In the genomic region with DNA sequence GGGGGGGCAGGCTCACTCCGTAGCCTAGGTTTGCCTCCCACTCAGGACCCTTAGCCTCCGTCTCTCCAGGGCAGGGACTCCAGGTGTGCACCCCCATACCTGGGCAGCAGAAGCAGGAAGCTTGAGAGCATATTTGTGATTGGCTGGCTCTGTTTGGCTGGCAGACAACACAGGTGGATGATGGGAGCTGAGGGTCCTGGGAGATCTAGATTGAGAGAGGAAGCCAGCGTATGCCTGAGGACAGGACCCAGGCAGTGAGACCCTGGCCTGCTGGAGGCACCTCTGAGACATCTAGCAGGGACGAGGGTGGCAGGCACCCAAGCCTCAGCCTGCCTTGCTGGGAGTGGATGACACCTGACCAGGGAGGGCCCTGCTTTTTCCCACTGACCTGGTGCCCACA, we compare ENCODE assay signal across 8 mouse cellular contexts.
DNase-seq lines count a peak whose midpoint lies in the region; ATAC-seq and TF ChIP-seq lines count a peak whose summit lies in the region.

No protein-coding gene starts in this region.

- TF ChIP-seq CTCF in spleen, adult 2 months (IDR thresholded peaks at IDR 0.05; ENCODE audit: extremely low read depth, insufficient read depth, insufficient read length, insufficient replicate concordance): no peak

- H3K4me1 ChIP-seq in spleen, adult 2 months (ENCODE audit: control insufficient read depth, insufficient read depth, insufficient read length): peaks cover 22% of the 10 kb centered on the region
- H3K4me1 ChIP-seq in forebrain, embryonic 12.5 days: peaks cover 40% of the 10 kb centered on the region
- peaks cover 63% of the 10 kb centered on the region for H3K4me1 ChIP-seq in limb, embryonic 14.5 days (ENCODE audit: control insufficient read depth, insufficient read depth, low read length)
- H3K4me1 ChIP-seq in stomach, embryonic 16.5 days (ENCODE audit: control insufficient read depth, insufficient read depth, low read length): peaks cover 57% of the 10 kb centered on the region

- no peaks in the 10 kb centered on the region for H3K36me3 ChIP-seq in spleen, adult 2 months (ENCODE audit: control insufficient read depth, insufficient read depth, low read length)
- no peaks in the 10 kb centered on the region for H3K36me3 ChIP-seq in forebrain, embryonic 12.5 days (replicated peaks)
- no peaks in the 10 kb centered on the region for H3K36me3 ChIP-seq in limb, embryonic 14.5 days (ENCODE audit: control insufficient read depth, insufficient read depth, low read length)
- H3K36me3 ChIP-seq in stomach, embryonic 16.5 days (ENCODE audit: control insufficient read depth, insufficient read depth, low read length): no peaks in the 10 kb centered on the region

- peak overlapping the region; percentile 70; the same call in 1 of the 2 replicates for H3K9ac ChIP-seq in forebrain, embryonic 12.5 days
- H3K9ac ChIP-seq in limb, embryonic 14.5 days (ENCODE audit: low read depth, low read length, severe bottlenecking): peak overlapping the region; percentile 76
- peak overlapping the region; percentile 84 for H3K9ac ChIP-seq in stomach, embryonic 16.5 days (ENCODE audit: low read length)

- 44% methylated on average over 4 of the region's 4 CpGs for WGBS in spleen, adult 2 months
- 57% methylated on average over 4 of the region's 4 CpGs for WGBS in forebrain, embryonic 12.5 days
- WGBS in limb, embryonic 14.5 days: 41% methylated on average over 4 of the region's 4 CpGs
- WGBS in stomach, embryonic 16.5 days: 39% methylated on average over 4 of the region's 4 CpGs

- H3K4me3 ChIP-seq in spleen, adult 2 months (ENCODE audit: extremely low read depth, insufficient read depth, insufficient read length): peak overlapping the region; percentile 68; the same call in 1 of the 2 replicates
- H3K4me3 ChIP-seq in forebrain, embryonic 12.5 days (replicated peaks): peak overlapping the region; percentile 61
- peak overlapping the region; percentile 50 for H3K4me3 ChIP-seq in limb, embryonic 14.5 days (replicated peaks; ENCODE audit: low read length)
- peak overlapping the region; percentile 52 for H3K4me3 ChIP-seq in stomach, embryonic 16.5 days (replicated peaks; ENCODE audit: low read length)

- peak overlapping the region; percentile 81 for H3K27ac ChIP-seq in spleen, adult 2 months (ENCODE audit: insufficient read depth, low read length)
- no peak overlapping the region for H3K27ac ChIP-seq in forebrain, embryonic 12.5 days
- peak overlapping the region; percentile 83; the same call in 1 of the 2 replicates for H3K27ac ChIP-seq in limb, embryonic 14.5 days (replicated peaks; ENCODE audit: low read depth, low read length)
- H3K27ac ChIP-seq in stomach, embryonic 16.5 days (ENCODE audit: low read length): peak overlapping the region; percentile 96

- ATAC-seq in forebrain, embryonic 12.5 days (ENCODE audit: low FRiP score): no peak
- ATAC-seq in limb, embryonic 14.5 days (ENCODE audit: low FRiP score, low read depth): no peak
- ATAC-seq in stomach, embryonic 16.5 days (ENCODE audit: insufficient read depth, low FRiP score): no peak

- DNase-seq in spleen, adult 2 months (ENCODE audit: low read depth in 1 of 2, low spot score in 2 of 2): no peak
- DNase-seq in spleen, postnatal 14 days (ENCODE audit: low spot score in 2 of 2): no peak
- no peak for DNase-seq in limb, embryonic 14.5 days (ENCODE audit: low spot score)
- DNase-seq in ovary, postnatal 10 days (ENCODE audit: low spot score): no peak
- DNase-seq in frontal cortex, adult 2 months (ENCODE audit: extremely low spot score in 1 of 2, low spot score in 1 of 2): no peak
- no peak for DNase-seq in retina, postnatal 1 day

- TF ChIP-seq POLR2A in spleen, adult 2 months (IDR thresholded peaks at IDR 0.05; ENCODE audit: low read depth, low read length): no peak
- TF ChIP-seq POLR2A in limb, embryonic 14.5 days (IDR thresholded peaks at IDR 0.05; ENCODE audit: borderline replicate concordance, extremely low read depth, insufficient read depth, insufficient read length): no peak

- no peaks in the 10 kb centered on the region for H3K27me3 ChIP-seq in spleen, adult 2 months (ENCODE audit: control insufficient read depth, insufficient read depth, low read length)
- 0 out of 2 replicates have a peak, but pooled peaks cover 3% of the 10 kb centered on the region for H3K27me3 ChIP-seq in forebrain, embryonic 12.5 days
- H3K27me3 ChIP-seq in limb, embryonic 14.5 days (ENCODE audit: control insufficient read depth, insufficient read depth, low read length): no peaks in the 10 kb centered on the region
- no peaks in the 10 kb centered on the region for H3K27me3 ChIP-seq in stomach, embryonic 16.5 days (ENCODE audit: control insufficient read depth, insufficient read depth, low read length)

- H3K9me3 ChIP-seq in forebrain, embryonic 12.5 days: no peaks in the 10 kb centered on the region
- no peaks in the 10 kb centered on the region for H3K9me3 ChIP-seq in limb, embryonic 14.5 days (ENCODE audit: control insufficient read depth, low read length)
- no peaks in the 10 kb centered on the region for H3K9me3 ChIP-seq in stomach, embryonic 16.5 days (replicated peaks; ENCODE audit: control insufficient read depth, low read length)

- H3K4me2 ChIP-seq in forebrain, embryonic 12.5 days: peak overlapping the region; percentile 84
- H3K4me2 ChIP-seq in limb, embryonic 14.5 days (replicated peaks; ENCODE audit: low read depth, low read length, severe bottlenecking): peak overlapping the region; percentile 92
- peak overlapping the region; percentile 75 for H3K4me2 ChIP-seq in stomach, embryonic 16.5 days (ENCODE audit: low read depth, low read length)
